Mouse (Mus musculus): Measurements from ENCODE around the gene Tmx1. TPM values are rescaled to one million over a fixed set of nuclear protein-coding genes. Genes with fewer than 3 reads are reported as not detected.

Gene Tmx1
- polyA plus RNA-seq, 1 experiment from 2014 or later, result 114 TPM

DNA sequence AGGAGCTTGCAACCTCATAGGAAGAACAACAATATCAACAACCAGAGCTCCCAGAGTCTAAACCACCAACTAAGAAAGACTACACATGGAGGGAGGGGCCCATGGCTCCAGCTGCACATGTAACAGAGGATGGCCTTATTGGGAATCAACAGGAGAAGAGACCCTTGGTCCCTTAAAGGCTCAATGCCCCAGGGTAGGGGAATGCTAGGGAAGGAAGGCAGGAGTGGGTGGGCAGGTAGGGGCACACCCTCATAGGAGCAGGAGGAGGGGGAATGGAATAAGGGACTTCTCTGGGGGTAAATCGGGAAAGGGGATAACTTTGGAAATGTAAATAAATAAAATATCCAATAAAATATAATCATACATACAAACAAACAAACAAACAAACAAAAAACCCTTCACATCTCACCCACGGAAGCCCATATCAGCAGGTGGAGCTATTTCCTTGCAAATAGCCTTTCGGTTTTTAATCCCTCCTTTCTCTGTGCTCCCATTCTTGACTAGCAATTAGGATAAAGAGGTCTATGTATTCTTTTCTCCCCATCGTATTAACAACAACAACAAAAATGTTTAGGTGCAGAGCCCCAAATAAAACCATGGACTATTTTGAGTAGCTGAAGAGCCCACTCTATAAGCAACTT is 42.5 kb downstream of the Tmx1 start:
- H3K9me3 ChIP-seq (replicated peaks), result no peaks in the 10 kb centered on the region
- no peak overlapping the region for H3K4me3 ChIP-seq
- DNase-seq (ENCODE audit: low spot score), result no peak
- H3K27ac ChIP-seq, result no peak overlapping the region
- no peaks in the 10 kb centered on the region for H3K36me3 ChIP-seq
- WGBS, result 66% methylated on average over 4 of the region's 4 CpGs
- H3K27me3 ChIP-seq (ENCODE audit: low read depth, poor library complexity, severe bottlenecking), result no peaks in the 10 kb centered on the region
- H3K4me1 ChIP-seq, result peaks cover 15% of the 10 kb centered on the region

DNA sequence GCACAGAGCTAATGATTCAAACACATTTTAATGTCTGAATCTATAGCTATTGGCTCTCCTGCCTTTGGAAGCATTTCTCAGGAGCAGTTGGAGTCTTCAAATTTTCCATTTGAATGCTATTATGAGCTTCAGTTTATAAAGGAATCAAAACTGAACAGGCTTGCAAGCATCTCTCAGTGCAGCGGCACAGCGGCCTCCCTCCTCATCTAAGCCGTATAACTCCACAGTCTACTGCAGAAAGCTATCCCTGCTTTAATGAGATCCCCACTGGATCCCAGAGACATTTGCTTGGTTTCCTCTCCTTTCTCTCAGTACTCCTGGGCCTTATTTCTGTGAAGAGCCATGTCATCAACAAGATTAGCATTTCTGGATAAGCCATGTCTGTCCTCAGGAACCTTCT is 45.2 kb downstream of the Tmx1 start:
- Histone ChIP-seq H3K27me3 (ENCODE audit: low read depth, poor library complexity, severe bottlenecking) (no peaks in the 10 kb centered on the region), H3K27ac (no peak overlapping the region), H3K36me3 (no peaks in the 10 kb centered on the region), H3K4me3 (no peak overlapping the region), H3K4me1 (peaks cover 15% of the 10 kb centered on the region), H3K9me3 (replicated peaks) (no peaks in the 10 kb centered on the region)
- WGBS, result 86% methylated on average over 3 of the region's 3 CpGs
- DNase-seq (ENCODE audit: low spot score), result no peak

DNA sequence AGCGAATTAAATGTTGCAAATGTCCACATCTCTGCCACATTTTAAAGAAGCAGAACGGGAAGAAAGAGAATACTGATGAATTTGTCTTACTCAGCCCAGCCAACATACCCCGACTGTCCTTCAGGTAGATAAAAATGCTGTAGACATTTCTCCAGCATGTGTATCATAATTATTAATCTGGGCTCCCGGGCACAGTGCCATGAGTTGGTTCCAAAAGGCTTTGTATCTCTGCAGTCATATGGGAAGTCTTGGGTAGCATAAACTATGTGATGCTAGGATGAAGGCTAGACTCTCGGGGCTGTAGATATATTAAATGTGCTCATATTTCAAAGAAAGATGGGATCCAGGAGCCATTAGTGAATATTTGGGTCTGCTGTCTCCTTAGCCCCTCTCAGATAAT is 53.1 kb downstream of the Tmx1 start:
- DNase-seq (ENCODE audit: low spot score), result no peak
- H3K9me3 ChIP-seq (replicated peaks), result no peaks in the 10 kb centered on the region
- no peaks in the 10 kb centered on the region for H3K36me3 ChIP-seq
- no peak overlapping the region for H3K27ac ChIP-seq
- H3K4me3 ChIP-seq, result no peak overlapping the region
- H3K27me3 ChIP-seq (ENCODE audit: low read depth, poor library complexity, severe bottlenecking), result no peaks in the 10 kb centered on the region
- no peaks in the 10 kb centered on the region for H3K4me1 ChIP-seq
- WGBS, result 84% methylated on average over 5 of the region's 5 CpGs

DNA sequence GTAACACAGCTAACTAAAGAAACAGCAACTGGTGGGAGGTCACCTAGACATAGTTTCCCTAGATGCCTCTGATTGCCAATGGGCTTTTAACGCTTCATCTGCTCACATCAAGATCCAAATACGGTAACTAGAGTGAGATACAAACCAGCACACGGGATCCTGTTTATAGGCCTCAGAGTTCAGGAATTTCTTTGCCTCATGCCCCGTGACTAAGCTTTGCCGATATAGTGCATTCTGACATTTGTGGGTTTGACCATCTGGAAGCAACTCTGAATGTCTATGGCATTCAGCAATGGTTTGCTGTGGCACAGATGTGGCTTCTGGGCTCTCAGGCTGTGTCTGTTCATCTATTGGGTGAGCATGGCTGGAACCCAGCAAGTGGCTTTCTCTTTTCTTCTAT is 59.1 kb downstream of the Tmx1 start:
- WGBS, result 94% methylated on average over 5 of the region's 5 CpGs
- Histone ChIP-seq H3K9me3 (replicated peaks) (no peaks in the 10 kb centered on the region), H3K27ac (no peak overlapping the region), H3K27me3 (ENCODE audit: low read depth, poor library complexity, severe bottlenecking) (no peaks in the 10 kb centered on the region), H3K4me1 (no peaks in the 10 kb centered on the region), H3K36me3 (no peaks in the 10 kb centered on the region), H3K4me3 (no peak overlapping the region)
- DNase-seq (ENCODE audit: low spot score), result no peak

DNA sequence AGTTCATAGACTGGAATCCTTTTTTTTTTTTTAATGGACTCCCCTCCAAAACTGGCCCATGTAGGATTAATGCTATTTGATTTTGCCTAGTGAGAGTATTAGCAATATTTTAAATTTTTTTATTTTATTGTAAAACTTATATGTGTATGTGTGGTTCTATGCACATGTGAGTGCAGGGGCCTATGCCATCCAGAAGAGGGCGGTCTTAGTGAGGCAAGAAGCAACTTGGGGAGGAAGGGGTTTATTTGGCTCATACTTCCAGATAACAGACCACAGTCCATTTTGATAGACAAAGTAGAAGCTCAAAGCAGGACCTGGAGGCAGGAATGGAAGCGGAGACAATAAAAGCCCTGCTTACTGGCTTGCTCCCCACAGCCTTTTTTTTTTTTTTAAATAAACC is 59.5 kb downstream of the Tmx1 start:
- Histone ChIP-seq H3K9me3 (replicated peaks) (no peaks in the 10 kb centered on the region), H3K4me1 (no peaks in the 10 kb centered on the region), H3K36me3 (no peaks in the 10 kb centered on the region), H3K27ac (no peak overlapping the region), H3K4me3 (no peak overlapping the region), H3K27me3 (ENCODE audit: low read depth, poor library complexity, severe bottlenecking) (no peaks in the 10 kb centered on the region)
- WGBS, result 90% methylated on average over 2 of the region's 2 CpGs
- DNase-seq (ENCODE audit: low spot score), result no peak

Other genes starting within 250 kb of the Tmx1 start
- gene Pygl, start 221.6 kb upstream of the Tmx1 start, polyA plus RNA-seq (2016; fragmentation: Nextera tagmentation; extraction: Ambion mirVana), result 5.4 and 5.5 TPM in 2 replicates
- gene Trim9, start 105.5 kb upstream of the Tmx1 start, polyA plus RNA-seq (2016; fragmentation: Nextera tagmentation; extraction: Ambion mirVana), result 0.25 and 0.55 TPM in 2 replicates

Measured in limb, embryonic 10.5 days (tissue).